Mouse (Mus musculus) layer of hippocampus, adult 18-20 months (tissue): ENCODE data around the gene Tm4sf20. TPM values are rescaled to one million over a fixed set of nuclear protein-coding genes. Genes with fewer than 3 reads are reported as not detected.

Experiments
- DNase-seq, 2 experiments: peaks; one replicate each; pipeline ENCODE4 v3.0.0; 2022; ENCODE audit warnings: low spot score in 2 of 2
- total RNA-seq, 2 experiments: library from RNA; stranded (reverse); gene quantifications; 2 replicates each; pipeline ENCODE4 v1.2.3; 2021

Tm4sf20 gene
- total RNA-seq, 2 experiments from 2014 or later: not detected

GRCm38 (mm10) chr1:82779388-82779966 lies 11.2 kb upstream of the Tm4sf20 start:
- DNase-seq: no peak

- no peak for DNase-seq
Observed at GRCm38 (mm10) chr1:82775293-82775692, 7.0 kb upstream of the Tm4sf20 start.

- DNase-seq: no peak
Observed at GRCm38 (mm10) chr1:82773208-82773607, 4.9 kb upstream of the Tm4sf20 start.

- DNase-seq: no peak
Observed at GRCm38 (mm10) chr1:82772428-82772827, 4.2 kb upstream of the Tm4sf20 start.

- no peak for DNase-seq
Observed at GRCm38 (mm10) chr1:82771022-82771586, 2.8 kb upstream of the Tm4sf20 start, which contains the start of gene Gm47791. TSS of gene Gm47791 (minus strand) at chr1:82771243.

- DNase-seq: no peak
Observed at GRCm38 (mm10) chr1:82766641-82767040, 1.6 kb downstream of the Tm4sf20 start.

- no peak for DNase-seq
Observed at GRCm38 (mm10) chr1:82766227-82766626, 2.0 kb downstream of the Tm4sf20 start.

GRCm38 (mm10) chr1:82762274-82762673 lies 6.0 kb downstream of the Tm4sf20 start:
- DNase-seq: no peak

- no peak for DNase-seq
Observed at GRCm38 (mm10) chr1:82761454-82762169, 6.6 kb downstream of the Tm4sf20 start.

- DNase-seq: no peak
Observed at GRCm38 (mm10) chr1:82759520-82759919, 8.7 kb downstream of the Tm4sf20 start.

GRCm38 (mm10) chr1:82747714-82748452 lies 20.4 kb downstream of the Tm4sf20 start:
- DNase-seq: no peak

GRCm38 (mm10) chr1:82746408-82746807 lies 21.9 kb downstream of the Tm4sf20 start:
- DNase-seq: peak in 1 of 2 experiments; percentile 25

- DNase-seq: no peak
Observed at GRCm38 (mm10) chr1:82743962-82744361, 24.3 kb downstream of the Tm4sf20 start.

- DNase-seq: no peak
Observed at GRCm38 (mm10) chr1:82741539-82741938, 26.7 kb downstream of the Tm4sf20 start.

GRCm38 (mm10) chr1:82738066-82738465 lies 30.2 kb downstream of the Tm4sf20 start:
- no peak for DNase-seq

- DNase-seq: no peak
Observed at GRCm38 (mm10) chr1:82733357-82733756, 34.9 kb downstream of the Tm4sf20 start.

- DNase-seq: no peak
Observed at GRCm38 (mm10) chr1:82726482-82726881, 41.8 kb downstream of the Tm4sf20 start.

- DNase-seq: no peak
Observed at GRCm38 (mm10) chr1:82725875-82726185, 42.4 kb downstream of the Tm4sf20 start.

GRCm38 (mm10) chr1:82725026-82725874 lies 43.0 kb downstream of the Tm4sf20 start:
- DNase-seq: no peak

GRCm38 (mm10) chr1:82724339-82725025 lies 43.8 kb downstream of the Tm4sf20 start, which contains the start of gene Mff:
TSS of gene Mff (plus strand) at chr1:82724890.
- peak; percentile 89 to 96 for DNase-seq
